Mouse (Mus musculus) hindbrain, postnatal 0 days (tissue): ENCODE measurements around the gene Srpk1. TPM values are rescaled to one million over a fixed set of nuclear protein-coding genes. Genes with fewer than 3 reads are reported as not detected.

Experiments
- ATAC-seq: fragments of 200-750 bp; cut with Nextera tagmentation; 2 replicates; pipeline ENCODE4 v1.8.0; 2017; ENCODE audit warnings: mild to moderate bottlenecking, moderate TSS enrichment, moderate library complexity
- DNase-seq: peaks from one replicate; pipeline ENCODE4 v3.0.0-alpha.2; 2015; ENCODE audit warnings: low spot score
- H3K27ac ChIP-seq: fragments of 300-500 bp; sonication (generic); 2 replicates; pipeline ENCODE4 v1.5.1; 2014; ENCODE audit warnings: mild to moderate bottlenecking
- H3K27me3 ChIP-seq: fragments of 300-500 bp; sonication (generic); 2 replicates; pipeline ENCODE4 v1.6.1; 2014; ENCODE audit warnings: low read length, mixed read lengths; ENCODE audit not compliant: insufficient read depth
- H3K36me3 ChIP-seq: fragments of 300-500 bp; sonication (generic); 2 replicates; pipeline ENCODE4 v1.6.1; 2014; ENCODE audit warnings: low read length, mixed read lengths; ENCODE audit not compliant: insufficient read depth
- H3K4me1 ChIP-seq: fragments of 300-500 bp; sonication (generic); 2 replicates; pipeline ENCODE4 v1.6.1; 2014; ENCODE audit warnings: antibody characterized with exemption, low read length, mixed read lengths; ENCODE audit not compliant: insufficient read depth
- H3K4me2 ChIP-seq: fragments of 300-500 bp; sonication (generic); 2 replicates; pipeline ENCODE4 v1.6.1; 2014; ENCODE audit warnings: low read depth, mild to moderate bottlenecking, low read length, moderate library complexity, mixed read lengths
- H3K4me3 ChIP-seq: fragments of 300-500 bp; sonication (generic); 2 replicates; pipeline ENCODE4 v1.5.1; 2014; ENCODE audit warnings: low read length
- H3K9ac ChIP-seq: fragments of 300-500 bp; sonication (generic); replicated peaks from 2 replicates; pipeline ENCODE4 v1.6.1; 2014; ENCODE audit warnings: mild to moderate bottlenecking, low read length, moderate library complexity, mixed read lengths
- H3K9me3 ChIP-seq: fragments of 300-500 bp; sonication (generic); 2 replicates; pipeline ENCODE4 v1.6.1; 2016; ENCODE audit warnings: low read length, mixed read lengths
- CTCF ChIP-seq: IDR thresholded peaks from 2 replicates; pipeline ENCODE4 v1.5.1; 2016; ENCODE audit warnings: antibody characterized with exemption, control low read depth, low read depth
- WGBS: fragments of 180-500 bp; shearing (Covaris S2); extraction: QIAGEN DNeasy Blood & Tissue Kit; methylation state at CpG from one replicate; pipeline ENCODE4 v1.1.7; 2014; 5-methylcytosine and 5-hydroxymethylcytosine counted together
- polyA plus RNA-seq: library from polyadenylated mRNA; unstranded; fragments of >200 nt; fragmentation: Nextera tagmentation; extraction: Ambion mirVana; gene quantifications from 2 replicates; pipeline ENCODE4 v1.2.1, GENCODE M21; 2015
- total RNA-seq: library from RNA; depleted of rRNA; stranded (reverse); fragments of >200 nt; gene quantifications from 2 replicates; pipeline ENCODE4 v1.2.3, GENCODE M21; 2014

Srpk1 gene
- total and polyA plus RNA-seq, 2 experiments from 2014 or later, result 52.1 to 77.2 TPM

GRCm38 (mm10) chr17:28643697-28644096 is 21.2 kb upstream of the Srpk1 start:
- no peak for ATAC-seq
- no peak overlapping the region for H3K9ac ChIP-seq

GRCm38 (mm10) chr17:28640113-28640512 is 17.6 kb upstream of the Srpk1 start:
- Histone ChIP-seq H3K4me1 (no peaks in the 10 kb centered on the region), H3K27me3 (no peaks in the 10 kb centered on the region), H3K9ac (no peak overlapping the region), H3K9me3 (no peaks in the 10 kb centered on the region), H3K36me3 (no peaks in the 10 kb centered on the region), H3K4me2 (no peak overlapping the region), H3K27ac (no peak overlapping the region), H3K4me3 (no peak overlapping the region)
- DNase-seq (no peak), ATAC-seq (no peak)
- 82% methylated on average over 3 of the region's 3 CpGs for WGBS
- no peak for TF ChIP-seq CTCF

More at GRCm38 (mm10) chr17:28643697-28644096, 21.2 kb upstream of the Srpk1 start:
- no peaks in the 10 kb centered on the region for H3K27me3 ChIP-seq
- H3K36me3 ChIP-seq, result no peaks in the 10 kb centered on the region
- 26% methylated on average over 3 of the region's 3 CpGs for WGBS
- H3K9me3 ChIP-seq, result no peaks in the 10 kb centered on the region
- no peak for DNase-seq
- H3K4me3 ChIP-seq, result no peak overlapping the region
- H3K4me1 ChIP-seq, result no peaks in the 10 kb centered on the region
- H3K4me2 ChIP-seq, result no peak overlapping the region
- no peak overlapping the region for H3K27ac ChIP-seq
- TF ChIP-seq CTCF, result no peak

- no peak overlapping the region for H3K4me3 ChIP-seq
- H3K36me3 ChIP-seq, result no peaks in the 10 kb centered on the region
- H3K4me1 ChIP-seq, result no peaks in the 10 kb centered on the region
- TF ChIP-seq CTCF, result no peak
- H3K9ac ChIP-seq, result no peak overlapping the region
- 67% methylated on average over 7 of the region's 7 CpGs for WGBS
- H3K9me3 ChIP-seq, result no peaks in the 10 kb centered on the region
- no peak for ATAC-seq
- DNase-seq, result peak; percentile 61
- H3K27ac ChIP-seq, result no peak overlapping the region
- H3K4me2 ChIP-seq, result no peak overlapping the region
- no peaks in the 10 kb centered on the region for H3K27me3 ChIP-seq
Observed at GRCm38 (mm10) chr17:28637711-28638690, 15.5 kb upstream of the Srpk1 start.

GRCm38 (mm10) chr17:28635842-28636241 is 13.3 kb upstream of the Srpk1 start:
- 84% methylated on average over 5 of the region's 5 CpGs for WGBS
- TF ChIP-seq CTCF, result no peak
- Histone ChIP-seq H3K4me3 (no peak overlapping the region), H3K36me3 (no peaks in the 10 kb centered on the region), H3K9ac (no peak overlapping the region), H3K9me3 (no peaks in the 10 kb centered on the region), H3K4me1 (no peaks in the 10 kb centered on the region), H3K27ac (no peak overlapping the region), H3K4me2 (no peak overlapping the region), H3K27me3 (no peaks in the 10 kb centered on the region)
- DNase-seq, result no peak
- ATAC-seq, result no peak

GRCm38 (mm10) chr17:28629125-28629524 is 6.6 kb upstream of the Srpk1 start:
- TF ChIP-seq CTCF, result no peak
- 55% methylated on average over 3 of the region's 3 CpGs for WGBS
- Histone ChIP-seq H3K9ac (no peak overlapping the region), H3K27ac (no peak overlapping the region), H3K4me3 (no peak overlapping the region), H3K4me1 (no peaks in the 10 kb centered on the region), H3K9me3 (no peaks in the 10 kb centered on the region), H3K36me3 (no peaks in the 10 kb centered on the region), H3K4me2 (no peak overlapping the region), H3K27me3 (no peaks in the 10 kb centered on the region)
- ATAC-seq (no peak), DNase-seq (no peak)

GRCm38 (mm10) chr17:28628248-28629124 is 6.0 kb upstream of the Srpk1 start:
- 67% methylated on average over 10 of the region's 10 CpGs for WGBS
- ATAC-seq, result no peak
- Histone ChIP-seq H3K4me1 (no peaks in the 10 kb centered on the region), H3K27me3 (no peaks in the 10 kb centered on the region), H3K36me3 (no peaks in the 10 kb centered on the region), H3K4me2 (no peak overlapping the region), H3K9me3 (no peaks in the 10 kb centered on the region), H3K4me3 (no peak overlapping the region), H3K9ac (no peak overlapping the region), H3K27ac (no peak overlapping the region)
- no peak for TF ChIP-seq CTCF
- no peak for DNase-seq
